Mouse (Mus musculus) kidney, embryonic 16.5 days (tissue): ENCODE measurements around the gene Hic2. TPM values are rescaled to one million over a fixed set of nuclear protein-coding genes. Genes with fewer than 3 reads are reported as not detected.

Source experiments
- ATAC-seq: fragments of 200-750 bp; cut with Nextera tagmentation; 2 replicates; pipeline ENCODE4 v1.8.0; 2017; ENCODE audit warnings: moderate TSS enrichment; ENCODE audit not compliant: low FRiP score, low TSS enrichment
- H3K27ac ChIP-seq: fragments of 300-500 bp; sonication (generic); 2 replicates; pipeline ENCODE4 v1.5.1; 2014; ENCODE audit warnings: low read length
- H3K27me3 ChIP-seq: fragments of 300-500 bp; sonication (generic); 2 replicates; pipeline ENCODE4 v1.6.1; 2014; ENCODE audit warnings: low read length, control low read depth, mixed read lengths; ENCODE audit not compliant: insufficient read depth
- H3K36me3 ChIP-seq: fragments of 300-500 bp; sonication (generic); 2 replicates; pipeline ENCODE4 v1.6.1; 2014; ENCODE audit warnings: low read length, control low read depth, mixed read lengths; ENCODE audit not compliant: insufficient read depth
- H3K4me1 ChIP-seq: fragments of 300-500 bp; sonication (generic); 2 replicates; pipeline ENCODE4 v1.6.1; 2014; ENCODE audit warnings: low read length, control low read depth, mixed read lengths; ENCODE audit not compliant: insufficient read depth
- H3K4me2 ChIP-seq: fragments of 300-500 bp; sonication (generic); replicated peaks from 2 replicates; pipeline ENCODE4 v1.6.1; 2014; ENCODE audit warnings: low read depth, low read length
- H3K4me3 ChIP-seq: fragments of 300-500 bp; sonication (generic); 2 replicates; pipeline ENCODE4 v1.5.1; 2014; ENCODE audit warnings: mild to moderate bottlenecking, low read length
- H3K9ac ChIP-seq: fragments of 300-500 bp; sonication (generic); replicated peaks from 2 replicates; pipeline ENCODE4 v1.6.1; 2014; ENCODE audit warnings: low read length
- H3K9me3 ChIP-seq: fragments of 300-500 bp; sonication (generic); 2 replicates; pipeline ENCODE4 v1.6.1; 2016; ENCODE audit warnings: low read length, control low read depth
- WGBS: fragments of 180-500 bp; shearing (Covaris S2); extraction: QIAGEN DNeasy Blood & Tissue Kit; methylation state at CpG from one replicate; pipeline ENCODE4 v1.1.7; 2014; 5-methylcytosine and 5-hydroxymethylcytosine counted together
- polyA plus RNA-seq: library from polyadenylated mRNA; unstranded; fragments of >200 nt; fragmentation: Nextera tagmentation; extraction: Ambion mirVana; gene quantifications from 2 replicates; pipeline ENCODE4 v1.2.1, GENCODE M21; 2015

Gene Hic2
- polyA plus RNA-seq, 1 experiment from 2014 or later, result 4.9 TPM

GRCm38 (mm10) chr16:17251539-17251938 lies 18.2 kb downstream of the Hic2 start:
- no peak overlapping the region for H3K9ac ChIP-seq
- H3K4me1 ChIP-seq, result peaks cover 47% of the 10 kb centered on the region
- ATAC-seq, result peak; percentile 33; the same call in 1 of the 2 replicates
- H3K4me2 ChIP-seq, result no peak overlapping the region
- H3K27ac ChIP-seq, result peak overlapping the region; percentile 55
- H3K27me3 ChIP-seq, result no peaks in the 10 kb centered on the region
- no peak overlapping the region for H3K4me3 ChIP-seq
- H3K36me3 ChIP-seq, result 0 out of 2 replicates have a peak, but pooled peaks cover 3% of the 10 kb centered on the region
- WGBS, result 53% methylated on average over 3 of the region's 3 CpGs
- H3K9me3 ChIP-seq, result no peaks in the 10 kb centered on the region

DNA sequence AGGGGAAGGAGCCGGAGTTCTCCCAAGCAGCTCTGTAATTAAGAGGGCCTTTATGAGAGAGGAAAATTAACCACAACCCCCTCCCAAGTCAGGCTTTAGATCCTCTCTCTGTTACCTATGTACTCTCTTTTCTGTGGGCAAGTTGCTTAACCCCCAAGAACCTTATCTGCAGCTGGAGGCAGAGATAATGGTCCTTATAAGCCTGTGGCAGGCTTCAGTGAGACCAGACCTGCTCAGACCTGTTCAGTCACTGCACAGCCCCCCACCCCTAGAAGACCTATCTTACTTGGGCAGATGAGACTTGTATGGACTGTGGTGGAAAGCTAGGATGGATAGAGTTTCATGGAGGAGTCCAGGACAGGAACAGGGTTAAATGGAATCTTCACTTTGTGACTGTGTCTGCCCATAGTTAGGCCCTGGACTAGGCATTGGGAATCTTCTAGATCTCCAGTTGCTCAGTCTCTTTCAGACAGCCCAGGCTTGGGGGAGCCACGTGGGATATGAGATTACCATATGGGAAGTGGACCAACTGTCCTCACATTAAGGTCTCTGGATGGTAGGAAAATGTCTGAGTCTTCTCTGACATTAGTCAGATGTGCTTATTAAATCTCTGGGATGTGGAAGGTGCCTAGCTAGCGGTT lies 18.8 kb downstream of the Hic2 start:
- no peak overlapping the region for H3K9ac ChIP-seq
- peak overlapping the region; percentile 26 for H3K27ac ChIP-seq
- 72% methylated on average over 3 of the region's 3 CpGs for WGBS
- peaks cover 47% of the 10 kb centered on the region for H3K4me1 ChIP-seq
- H3K36me3 ChIP-seq, result peaks cover 5% of the 10 kb centered on the region
- H3K27me3 ChIP-seq, result no peaks in the 10 kb centered on the region
- H3K9me3 ChIP-seq, result no peaks in the 10 kb centered on the region
- no peak for ATAC-seq
- no peak overlapping the region for H3K4me2 ChIP-seq
- H3K4me3 ChIP-seq, result no peak overlapping the region

DNA sequence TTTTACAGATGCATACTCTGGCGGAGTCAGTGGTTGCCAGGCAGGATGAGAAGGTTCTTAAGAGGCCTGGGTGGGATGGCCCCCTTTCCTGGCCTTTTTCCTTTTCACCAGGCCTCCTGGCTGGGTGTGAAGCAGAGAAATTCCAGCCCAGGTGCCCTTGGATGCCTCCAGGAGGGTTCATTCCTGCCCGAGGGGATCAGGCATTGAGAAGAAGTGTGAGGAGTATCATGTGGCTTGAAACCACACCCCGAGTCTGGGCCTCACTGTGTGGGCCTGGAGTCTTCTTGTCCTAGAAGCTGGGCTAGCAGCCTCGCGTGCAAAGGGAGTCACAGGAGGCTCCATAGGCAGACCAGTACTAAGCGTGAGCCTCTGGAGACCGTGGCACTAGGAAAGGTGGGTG lies 19.5 kb downstream of the Hic2 start:
- H3K4me2 ChIP-seq, result no peak overlapping the region
- peaks cover 11% of the 10 kb centered on the region for H3K36me3 ChIP-seq
- no peak overlapping the region for H3K4me3 ChIP-seq
- no peak overlapping the region for H3K9ac ChIP-seq
- H3K27me3 ChIP-seq, result no peaks in the 10 kb centered on the region
- ATAC-seq, result no peak
- H3K4me1 ChIP-seq, result peaks cover 47% of the 10 kb centered on the region
- WGBS, result 56% methylated on average over 7 of the region's 7 CpGs
- H3K27ac ChIP-seq, result no peak overlapping the region; the same call in 1 of the 2 replicates
- H3K9me3 ChIP-seq, result no peaks in the 10 kb centered on the region

DNA sequence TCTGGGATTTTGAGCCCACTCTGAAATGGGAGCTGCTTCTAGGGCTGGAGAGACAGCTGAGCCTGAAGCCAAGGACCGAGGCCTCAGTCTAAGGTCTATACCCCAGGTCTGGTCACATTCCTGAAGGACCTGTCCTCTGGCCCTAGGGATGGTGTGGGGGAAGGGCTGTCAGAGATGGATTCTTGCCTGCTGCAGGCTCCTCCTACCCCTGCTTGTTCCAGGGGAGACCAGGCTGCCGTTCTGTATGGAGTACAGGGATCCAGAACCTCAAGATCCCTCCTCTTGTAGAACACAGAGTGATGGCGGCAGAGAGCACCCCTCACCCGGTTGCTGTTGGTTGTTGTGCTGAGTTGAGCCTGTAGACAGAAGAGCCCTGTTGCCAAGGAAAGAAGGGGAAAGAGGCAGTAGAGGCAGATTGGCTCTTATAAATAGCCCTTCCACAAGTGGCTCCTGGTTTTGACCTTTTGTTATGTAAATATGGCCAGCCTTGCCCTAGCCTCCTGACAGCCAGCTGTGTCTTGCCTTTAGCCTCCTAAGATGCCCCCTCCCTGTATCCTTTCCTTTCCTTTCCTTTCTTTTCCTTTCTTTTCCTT lies 20.7 kb downstream of the Hic2 start:
- no peak for ATAC-seq
- 39% methylated on average over 4 of the region's 4 CpGs for WGBS
- H3K4me1 ChIP-seq, result peaks cover 44% of the 10 kb centered on the region

DNA sequence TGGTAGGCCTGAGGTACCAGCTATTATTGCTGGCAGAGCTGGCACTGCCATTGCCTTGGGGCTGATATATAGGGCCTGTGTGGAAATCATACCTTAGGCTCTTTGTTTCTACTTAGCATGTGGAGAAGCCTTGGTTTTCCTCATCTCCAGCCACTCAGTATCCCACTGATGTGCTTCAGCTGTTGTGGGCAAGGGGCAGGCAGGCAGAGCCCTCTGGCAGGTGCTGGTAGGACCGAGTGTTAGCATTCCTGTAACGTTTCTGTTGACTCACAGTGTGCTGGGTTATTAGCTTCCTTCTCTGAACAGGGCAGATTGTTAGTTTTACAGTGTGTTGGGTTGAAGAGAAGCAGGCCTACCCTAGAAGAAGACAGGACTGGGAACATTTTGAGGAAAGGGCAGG lies 21.9 kb downstream of the Hic2 start:
- H3K9me3 ChIP-seq, result no peaks in the 10 kb centered on the region
- peaks cover 27% of the 10 kb centered on the region for H3K36me3 ChIP-seq
- no peak overlapping the region for H3K4me2 ChIP-seq
- no peak overlapping the region for H3K4me3 ChIP-seq
- no peak overlapping the region for H3K9ac ChIP-seq
- WGBS, result 77% methylated on average over 2 of the region's 2 CpGs
- H3K27me3 ChIP-seq, result no peaks in the 10 kb centered on the region
- no peak for ATAC-seq
- no peak overlapping the region for H3K27ac ChIP-seq
- peaks cover 34% of the 10 kb centered on the region for H3K4me1 ChIP-seq

More for the DNA sequence above, 20.7 kb downstream of the Hic2 start:
- no peak overlapping the region for H3K4me3 ChIP-seq
- H3K9ac ChIP-seq, result no peak overlapping the region
- no peaks in the 10 kb centered on the region for H3K9me3 ChIP-seq
- peaks cover 24% of the 10 kb centered on the region for H3K36me3 ChIP-seq
- no peak overlapping the region for H3K27ac ChIP-seq
- no peak overlapping the region for H3K4me2 ChIP-seq
- H3K27me3 ChIP-seq, result no peaks in the 10 kb centered on the region

DNA sequence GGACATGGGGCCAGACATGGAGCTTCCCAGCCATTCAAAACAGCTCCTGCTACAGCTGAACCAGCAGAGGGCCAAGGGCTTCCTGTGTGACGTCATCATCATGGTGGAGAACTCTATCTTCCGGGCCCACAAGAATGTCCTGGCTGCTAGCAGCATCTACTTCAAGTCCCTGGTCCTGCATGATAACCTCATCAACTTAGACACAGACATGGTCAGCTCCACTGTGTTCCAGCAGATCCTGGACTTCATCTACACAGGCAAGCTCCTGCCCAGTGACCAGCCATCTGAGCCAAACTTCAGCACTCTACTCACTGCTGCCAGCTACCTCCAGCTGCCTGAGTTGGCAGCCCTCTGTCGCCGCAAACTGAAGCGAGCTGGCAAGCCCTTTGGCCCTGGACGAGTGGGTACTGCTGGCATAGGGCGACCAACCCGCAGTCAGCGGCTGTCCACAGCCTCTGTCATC lies 24.0 kb downstream of the Hic2 start:
- no peak overlapping the region for H3K4me2 ChIP-seq
- H3K4me1 ChIP-seq, result peaks cover 18% of the 10 kb centered on the region
- H3K4me3 ChIP-seq, result no peak overlapping the region
- H3K9me3 ChIP-seq, result no peaks in the 10 kb centered on the region
- no peaks in the 10 kb centered on the region for H3K27me3 ChIP-seq
- no peak for ATAC-seq
- H3K9ac ChIP-seq, result no peak overlapping the region
- 92% methylated on average over 9 of the region's 9 CpGs for WGBS
- H3K27ac ChIP-seq, result no peak overlapping the region
- peaks cover 27% of the 10 kb centered on the region for H3K36me3 ChIP-seq

DNA sequence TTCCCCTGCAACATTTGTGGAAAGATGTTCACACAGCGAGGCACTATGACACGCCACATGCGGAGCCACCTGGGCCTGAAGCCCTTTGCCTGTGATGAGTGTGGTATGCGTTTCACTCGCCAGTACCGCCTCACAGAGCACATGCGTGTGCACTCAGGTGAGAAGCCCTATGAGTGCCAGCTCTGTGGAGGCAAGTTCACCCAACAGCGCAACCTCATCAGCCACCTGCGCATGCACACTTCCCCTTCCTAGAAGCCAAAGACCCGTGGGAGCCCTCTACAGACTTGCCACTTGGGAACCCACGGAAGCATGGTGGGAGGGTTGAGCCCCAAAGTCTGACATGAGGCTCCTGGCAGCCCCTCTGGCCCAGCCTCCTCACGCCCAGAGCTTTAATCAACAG lies 25.5 kb downstream of the Hic2 start:
- H3K9ac ChIP-seq, result no peak overlapping the region
- no peaks in the 10 kb centered on the region for H3K9me3 ChIP-seq
- H3K4me3 ChIP-seq, result no peak overlapping the region
- H3K27ac ChIP-seq, result no peak overlapping the region
- WGBS, result 91% methylated on average over 12 of the region's 12 CpGs
- no peak for ATAC-seq
- no peak overlapping the region for H3K4me2 ChIP-seq
- peaks cover 4% of the 10 kb centered on the region; the same call in 1 of the 2 replicates for H3K4me1 ChIP-seq
- no peaks in the 10 kb centered on the region for H3K27me3 ChIP-seq
- peaks cover 27% of the 10 kb centered on the region for H3K36me3 ChIP-seq

DNA sequence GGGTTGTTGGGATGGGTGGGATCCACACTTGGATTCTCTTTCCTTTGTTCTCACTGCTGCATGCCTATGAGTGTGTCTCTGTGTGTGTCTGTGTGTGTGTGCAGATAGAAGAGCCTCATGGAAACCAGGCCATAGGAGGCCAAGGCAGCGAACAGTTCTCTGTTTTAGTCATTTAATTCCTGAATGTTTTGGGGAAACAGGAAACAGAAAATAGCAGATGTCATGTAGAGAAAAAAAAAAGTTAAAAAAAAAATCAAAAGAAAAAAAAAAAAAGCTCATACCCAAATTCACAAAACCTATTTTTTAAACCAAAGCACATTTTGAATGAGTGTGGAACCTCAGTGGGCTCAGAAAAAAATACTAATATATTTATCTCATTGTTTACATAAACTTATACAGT lies 28.0 kb downstream of the Hic2 start:
- peaks cover 24% of the 10 kb centered on the region for H3K36me3 ChIP-seq
- H3K9me3 ChIP-seq, result no peaks in the 10 kb centered on the region
- no peaks in the 10 kb centered on the region for H3K27me3 ChIP-seq
- no peak for ATAC-seq
- H3K9ac ChIP-seq, result no peak overlapping the region
- no peak overlapping the region for H3K27ac ChIP-seq
- no peaks in the 10 kb centered on the region for H3K4me1 ChIP-seq
- no peak overlapping the region for H3K4me2 ChIP-seq
- no peak overlapping the region for H3K4me3 ChIP-seq
- WGBS, result 84% methylated on average over 1 of the region's 1 CpGs

DNA sequence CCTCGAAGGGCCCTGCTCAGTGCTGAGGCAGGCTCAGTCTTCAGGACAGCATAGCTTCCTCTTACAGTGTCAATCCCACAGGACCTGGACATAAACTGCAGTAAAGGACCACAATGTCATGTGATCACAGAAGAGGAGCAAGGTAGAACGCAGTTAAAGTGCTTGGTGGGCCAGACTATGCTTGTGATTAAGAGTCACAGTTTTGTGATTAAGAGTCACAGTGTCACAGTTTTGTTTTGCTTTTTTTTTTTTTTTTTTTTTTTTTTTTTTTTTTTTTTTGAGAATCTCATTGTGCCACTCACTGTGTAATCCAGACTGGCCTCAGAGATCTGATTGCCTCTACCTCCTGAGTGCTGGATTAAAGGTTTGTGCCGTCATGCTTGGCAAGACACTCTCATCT lies 32.7 kb downstream of the Hic2 start:
- no peak for ATAC-seq
- no peaks in the 10 kb centered on the region for H3K36me3 ChIP-seq
- no peak overlapping the region for H3K9ac ChIP-seq
- no peak overlapping the region for H3K27ac ChIP-seq
- H3K4me1 ChIP-seq, result no peaks in the 10 kb centered on the region
- 63% methylated on average over 3 of the region's 3 CpGs for WGBS
- no peaks in the 10 kb centered on the region for H3K27me3 ChIP-seq
- no peak overlapping the region for H3K4me3 ChIP-seq
- peaks cover 5% of the 10 kb centered on the region for H3K9me3 ChIP-seq
- no peak overlapping the region for H3K4me2 ChIP-seq

GRCm38 (mm10) chr16:17267937-17268336 lies 34.6 kb downstream of the Hic2 start:
- Histone ChIP-seq H3K9ac (no peak overlapping the region), H3K4me2 (no peak overlapping the region), H3K4me1 (no peaks in the 10 kb centered on the region), H3K27ac (no peak overlapping the region), H3K4me3 (no peak overlapping the region), H3K9me3 (peaks cover 5% of the 10 kb centered on the region), H3K27me3 (no peaks in the 10 kb centered on the region), H3K36me3 (no peaks in the 10 kb centered on the region)
- 69% methylated on average over 5 of the region's 5 CpGs for WGBS
- no peak for ATAC-seq
